Mouse (Mus musculus): ENCODE measurements around the gene Rab5if. TPM values are rescaled to one million over a fixed set of nuclear protein-coding genes. Genes with fewer than 3 reads are reported as not detected.
"Not testable (repeated sequence)": the region's sequence is repeated elsewhere in the genome, so short reads cannot be mapped to it uniquely, and the experiment has no call there.

Gene Rab5if
- polyA plus RNA-seq, 1 experiment from 2014 or later, result 170 TPM

GRCm38 (mm10) chr2:156894496-156895265, 31.8 kb downstream of the Rab5if start:
- 42% methylated on average over 15 of the region's 15 CpGs for WGBS
- Histone ChIP-seq H3K36me3 (ENCODE audit: control insufficient read depth, insufficient read depth, low read length) (no peaks in the 10 kb centered on the region), H3K4me3 (ENCODE audit: low read length) (no peak overlapping the region), H3K27ac (ENCODE audit: low read length) (no peak overlapping the region), H3K4me1 (replicated peaks; ENCODE audit: control insufficient read depth, insufficient read depth, low read length) (no peaks in the 10 kb centered on the region; the same call in 1 of the 2 replicates), H3K9me3 (ENCODE audit: control insufficient read depth, low read length) (no peaks in the 10 kb centered on the region), H3K27me3 (ENCODE audit: control insufficient read depth, insufficient read depth, low read depth, low read length) (no peaks in the 10 kb centered on the region), H3K4me2 (ENCODE audit: low read depth, low read length) (no peak overlapping the region), H3K9ac (ENCODE audit: low read length) (no peak overlapping the region)
- ATAC-seq (ENCODE audit: low read depth), result no peak

DNA sequence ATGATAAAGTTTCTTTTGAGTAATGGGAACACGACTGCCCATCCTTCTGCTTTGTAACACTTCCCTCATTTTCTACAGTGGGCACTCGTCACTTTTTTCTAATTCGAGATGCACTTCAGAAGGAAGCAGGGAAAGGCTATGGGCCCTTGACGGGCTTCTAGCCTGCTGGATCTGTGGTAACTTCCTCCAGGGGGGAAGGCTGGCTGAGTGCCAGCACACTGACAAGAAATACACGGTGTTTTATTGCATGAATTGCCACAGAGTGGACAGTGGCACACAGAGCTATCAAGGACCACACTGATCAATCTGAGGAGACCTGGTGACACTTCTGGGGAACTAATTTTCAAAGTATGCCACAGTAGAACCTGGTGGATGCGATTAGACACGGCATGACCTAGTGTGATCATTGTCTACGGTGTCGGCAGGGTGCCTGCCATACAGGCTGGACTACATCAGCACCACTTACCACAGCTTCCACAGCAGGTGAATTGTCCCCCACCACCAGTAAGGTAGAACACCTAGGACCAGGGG, 33.5 kb downstream of the Rab5if start:
- Histone ChIP-seq H3K36me3 (ENCODE audit: control insufficient read depth, insufficient read depth, low read length) (no peaks in the 10 kb centered on the region), H3K4me3 (ENCODE audit: low read length) (no peak overlapping the region), H3K9me3 (ENCODE audit: control insufficient read depth, low read length) (no peaks in the 10 kb centered on the region), H3K27ac (ENCODE audit: low read length) (no peak overlapping the region), H3K4me1 (replicated peaks; ENCODE audit: control insufficient read depth, insufficient read depth, low read length) (no peaks in the 10 kb centered on the region; the same call in 1 of the 2 replicates), H3K27me3 (ENCODE audit: control insufficient read depth, insufficient read depth, low read depth, low read length) (no peaks in the 10 kb centered on the region), H3K9ac (ENCODE audit: low read length) (no peak overlapping the region), H3K4me2 (ENCODE audit: low read depth, low read length) (no peak overlapping the region)
- WGBS, result 48% methylated on average over 9 of the region's 9 CpGs
- no peak for ATAC-seq (ENCODE audit: low read depth)

GRCm38 (mm10) chr2:156897034-156897433, 34.1 kb downstream of the Rab5if start:
- Histone ChIP-seq H3K27me3 (ENCODE audit: control insufficient read depth, insufficient read depth, low read depth, low read length) (no peaks in the 10 kb centered on the region), H3K4me2 (ENCODE audit: low read depth, low read length) (no peak overlapping the region), H3K36me3 (ENCODE audit: control insufficient read depth, insufficient read depth, low read length) (no peaks in the 10 kb centered on the region), H3K9ac (ENCODE audit: low read length) (no peak overlapping the region), H3K27ac (ENCODE audit: low read length) (no peak overlapping the region), H3K4me3 (ENCODE audit: low read length) (no peak overlapping the region), H3K9me3 (ENCODE audit: control insufficient read depth, low read length) (no peaks in the 10 kb centered on the region), H3K4me1 (replicated peaks; ENCODE audit: control insufficient read depth, insufficient read depth, low read length) (no peaks in the 10 kb centered on the region; the same call in 1 of the 2 replicates)
- no peak for ATAC-seq (ENCODE audit: low read depth)
- WGBS, result 79% methylated on average over 9 of the region's 9 CpGs

DNA sequence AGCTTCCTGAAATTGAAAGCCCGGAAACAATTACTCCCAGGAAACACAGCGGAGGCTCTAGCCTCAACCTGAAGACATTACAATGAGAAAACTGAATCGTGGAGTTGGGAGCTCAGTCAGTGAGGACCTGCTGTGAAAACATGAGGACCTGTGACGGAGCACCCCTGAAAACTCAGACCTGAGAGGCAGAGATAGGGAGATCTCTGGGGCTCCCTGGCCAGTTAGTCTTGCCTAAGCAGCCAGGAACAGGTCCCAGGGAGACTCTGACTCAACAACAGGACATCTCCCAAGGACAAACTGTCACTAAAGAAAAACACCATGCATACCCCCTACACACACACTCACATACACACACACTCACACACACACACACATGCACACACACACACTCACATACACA, 35.4 kb downstream of the Rab5if start:
- 41% methylated on average over 4 of the region's 4 CpGs for WGBS
- ATAC-seq (ENCODE audit: low read depth), result no peak

DNA sequence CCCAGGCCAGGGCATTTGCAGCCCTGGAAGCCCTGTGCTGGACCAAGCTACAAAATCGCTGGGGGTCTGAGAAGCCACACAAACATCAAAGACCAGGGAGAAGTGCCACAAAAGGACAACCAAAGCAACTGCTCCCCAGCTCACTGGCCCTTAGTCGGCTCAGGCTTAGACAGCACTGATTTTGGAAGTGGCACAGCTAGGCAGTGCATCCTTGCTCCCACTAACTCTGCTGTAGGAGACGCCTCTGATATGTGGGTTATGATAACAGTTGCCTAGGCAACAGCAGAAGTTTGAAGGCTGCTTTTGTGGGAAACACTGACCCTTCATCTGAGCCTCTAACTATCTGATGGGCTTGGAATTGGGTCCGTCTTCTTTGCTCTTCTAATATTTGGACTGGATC, 36.3 kb downstream of the Rab5if start:
- 60% methylated on average over 4 of the region's 4 CpGs for WGBS
- no peak for ATAC-seq (ENCODE audit: low read depth)
- H3K4me3 ChIP-seq (ENCODE audit: low read length), result no peak overlapping the region

More for the DNA sequence above, 35.4 kb downstream of the Rab5if start:
- H3K4me2 ChIP-seq (ENCODE audit: low read depth, low read length), result no peak overlapping the region
- no peaks in the 10 kb centered on the region; the same call in 1 of the 2 replicates for H3K4me1 ChIP-seq (replicated peaks; ENCODE audit: control insufficient read depth, insufficient read depth, low read length)
- H3K4me3 ChIP-seq (ENCODE audit: low read length), result no peak overlapping the region
- H3K27me3 ChIP-seq (ENCODE audit: control insufficient read depth, insufficient read depth, low read depth, low read length), result no peaks in the 10 kb centered on the region
- no peaks in the 10 kb centered on the region for H3K9me3 ChIP-seq (ENCODE audit: control insufficient read depth, low read length)
- H3K27ac ChIP-seq (ENCODE audit: low read length), result no peak overlapping the region
- H3K36me3 ChIP-seq (ENCODE audit: control insufficient read depth, insufficient read depth, low read length), result no peaks in the 10 kb centered on the region
- no peak overlapping the region for H3K9ac ChIP-seq (ENCODE audit: low read length)

GRCm38 (mm10) chr2:156901344-156901743, 38.4 kb downstream of the Rab5if start:
- no peak for ATAC-seq (ENCODE audit: low read depth)
- H3K4me2 ChIP-seq (ENCODE audit: low read depth, low read length), result no peak overlapping the region
- 0 out of 2 replicates have a peak, but pooled peaks cover 2% of the 10 kb centered on the region for H3K4me1 ChIP-seq (replicated peaks; ENCODE audit: control insufficient read depth, insufficient read depth, low read length)
- WGBS, result 81% methylated on average over 2 of the region's 2 CpGs
- no peak overlapping the region for H3K4me3 ChIP-seq (ENCODE audit: low read length)
- no peak overlapping the region for H3K27ac ChIP-seq (ENCODE audit: low read length)
- no peaks in the 10 kb centered on the region for H3K9me3 ChIP-seq (ENCODE audit: control insufficient read depth, low read length)
- H3K36me3 ChIP-seq (ENCODE audit: control insufficient read depth, insufficient read depth, low read length), result no peaks in the 10 kb centered on the region
- no peak overlapping the region for H3K9ac ChIP-seq (ENCODE audit: low read length)
- H3K27me3 ChIP-seq (ENCODE audit: control insufficient read depth, insufficient read depth, low read depth, low read length), result no peaks in the 10 kb centered on the region

More for the DNA sequence above, 36.3 kb downstream of the Rab5if start:
- Histone ChIP-seq H3K4me2 (ENCODE audit: low read depth, low read length) (no peak overlapping the region), H3K36me3 (ENCODE audit: control insufficient read depth, insufficient read depth, low read length) (no peaks in the 10 kb centered on the region), H3K27ac (ENCODE audit: low read length) (no peak overlapping the region), H3K9me3 (ENCODE audit: control insufficient read depth, low read length) (no peaks in the 10 kb centered on the region), H3K9ac (ENCODE audit: low read length) (no peak overlapping the region), H3K4me1 (replicated peaks; ENCODE audit: control insufficient read depth, insufficient read depth, low read length) (no peaks in the 10 kb centered on the region; the same call in 1 of the 2 replicates), H3K27me3 (ENCODE audit: control insufficient read depth, insufficient read depth, low read depth, low read length) (no peaks in the 10 kb centered on the region)

DNA sequence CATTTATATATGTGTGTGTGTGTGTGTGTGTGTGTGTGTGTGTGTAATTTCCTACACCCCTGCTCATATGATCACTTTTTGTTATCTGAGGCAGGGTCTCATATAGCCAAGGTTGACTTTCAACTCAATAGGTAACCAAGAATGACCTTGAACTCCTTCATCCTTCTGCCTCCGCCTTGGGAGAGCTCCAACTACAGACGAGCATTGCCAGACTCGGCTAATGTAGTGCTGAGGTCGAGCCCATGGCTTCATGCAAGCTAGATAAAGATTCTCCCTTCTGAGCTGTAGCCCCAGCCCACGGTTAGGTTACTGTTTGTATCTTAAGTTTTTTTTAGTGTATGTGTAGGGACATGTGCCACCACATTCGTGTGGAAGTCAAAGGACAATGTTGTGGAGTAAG, 39.0 kb downstream of the Rab5if start:
- H3K4me3 ChIP-seq (ENCODE audit: low read length), result no peak overlapping the region
- no peak overlapping the region for H3K27ac ChIP-seq (ENCODE audit: low read length)
- H3K9ac ChIP-seq (ENCODE audit: low read length), result no peak overlapping the region
- H3K4me1 ChIP-seq (replicated peaks; ENCODE audit: control insufficient read depth, insufficient read depth, low read length), result 0 out of 2 replicates have a peak, but pooled peaks cover 2% of the 10 kb centered on the region
- no peaks in the 10 kb centered on the region for H3K36me3 ChIP-seq (ENCODE audit: control insufficient read depth, insufficient read depth, low read length)
- H3K9me3 ChIP-seq (ENCODE audit: control insufficient read depth, low read length), result no peaks in the 10 kb centered on the region
- no peaks in the 10 kb centered on the region for H3K27me3 ChIP-seq (ENCODE audit: control insufficient read depth, insufficient read depth, low read depth, low read length)
- no peak for ATAC-seq (ENCODE audit: low read depth)
- no peak overlapping the region for H3K4me2 ChIP-seq (ENCODE audit: low read depth, low read length)
- WGBS, result 57% methylated on average over 6 of the region's 6 CpGs

DNA sequence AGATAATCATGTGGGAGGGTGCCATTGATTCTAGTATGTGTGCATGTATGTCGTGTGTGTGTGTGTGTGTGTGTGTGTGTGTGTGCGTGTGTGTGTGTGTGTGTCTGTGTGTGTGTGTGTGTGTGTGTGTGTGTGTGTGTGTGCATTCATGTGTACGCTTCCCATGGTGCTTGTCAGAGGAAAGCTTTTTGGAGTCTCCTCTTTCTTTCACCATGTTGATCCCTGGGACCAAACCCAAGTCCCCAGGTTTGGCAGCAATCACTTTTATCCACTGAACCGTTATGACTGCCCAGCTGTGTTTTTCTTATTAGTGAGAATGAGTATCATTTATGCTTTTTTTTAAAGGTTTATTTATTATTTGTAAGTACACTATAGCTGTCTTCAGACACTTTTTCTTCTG, 39.5 kb downstream of the Rab5if start:
- not testable (repeated sequence) for H3K4me1 ChIP-seq (replicated peaks; ENCODE audit: control insufficient read depth, insufficient read depth, low read length); H3K9ac ChIP-seq (ENCODE audit: low read length); H3K4me2 ChIP-seq (ENCODE audit: low read depth, low read length); H3K27me3 ChIP-seq (ENCODE audit: control insufficient read depth, insufficient read depth, low read depth, low read length); H3K9me3 ChIP-seq (ENCODE audit: control insufficient read depth, low read length); H3K4me3 ChIP-seq (ENCODE audit: low read length); H3K36me3 ChIP-seq (ENCODE audit: control insufficient read depth, insufficient read depth, low read length); ATAC-seq (ENCODE audit: low read depth); H3K27ac ChIP-seq (ENCODE audit: low read length)
- 59% methylated on average over 4 of the region's 4 CpGs for WGBS

- no peak for ATAC-seq (ENCODE audit: low read depth)
- Histone ChIP-seq H3K4me3 (ENCODE audit: low read length) (no peak overlapping the region), H3K27ac (ENCODE audit: low read length) (no peak overlapping the region), H3K36me3 (ENCODE audit: control insufficient read depth, insufficient read depth, low read length) (no peaks in the 10 kb centered on the region), H3K27me3 (ENCODE audit: control insufficient read depth, insufficient read depth, low read depth, low read length) (no peaks in the 10 kb centered on the region), H3K9ac (ENCODE audit: low read length) (no peak overlapping the region), H3K9me3 (ENCODE audit: control insufficient read depth, low read length) (no peaks in the 10 kb centered on the region), H3K4me1 (replicated peaks; ENCODE audit: control insufficient read depth, insufficient read depth, low read length) (0 out of 2 replicates have a peak, but pooled peaks cover 2% of the 10 kb centered on the region), H3K4me2 (ENCODE audit: low read depth, low read length) (no peak overlapping the region)
- 22% methylated on average over 2 of the region's 2 CpGs for WGBS
Measured at GRCm38 (mm10) chr2:156903367-156903766, 40.4 kb downstream of the Rab5if start.
